In the genomic region with DNA sequence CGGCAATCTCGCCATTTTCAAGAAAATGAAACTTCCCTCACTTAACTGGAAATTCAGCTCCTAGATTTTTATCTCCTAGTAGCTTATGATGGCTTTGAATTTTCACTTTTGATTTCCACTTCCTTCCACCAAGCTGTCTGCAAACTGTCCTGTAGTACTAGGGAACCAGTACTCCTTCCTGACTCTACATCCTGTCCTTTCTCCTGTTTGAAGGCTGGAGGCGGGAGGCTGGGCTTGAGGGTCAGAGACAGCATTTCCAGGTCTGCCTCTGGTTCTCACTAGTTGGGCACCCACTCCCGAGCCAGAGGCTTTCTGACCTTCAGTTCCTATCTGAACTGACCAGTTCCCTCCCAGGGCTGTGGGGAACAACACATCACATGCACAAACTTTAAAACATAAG, we compare ENCODE assay signal across 16 mouse cellular contexts. TPM values are rescaled to one million over a fixed set of nuclear protein-coding genes. Genes with fewer than 3 reads are reported as not detected.
DNase-seq lines count a peak whose midpoint lies in the region; ATAC-seq and TF ChIP-seq lines count a peak whose summit lies in the region.
"Had no signal": no experiment of that assay in that cellular context is flagged by ENCODE, and none has a peak within 500 bp of the region (broad histone marks: within the 10 kb centered on the region; RNA-seq: fewer than 3 reads in every experiment).

No protein-coding gene starts in this region.

- 40% methylated on average over 4 of the region's 4 CpGs for WGBS in kidney, embryonic 16.5 days
- WGBS in stomach, postnatal 0 days: 73% methylated on average over 4 of the region's 4 CpGs

- no peak overlapping the region for H3K9ac ChIP-seq in kidney, embryonic 16.5 days (replicated peaks; ENCODE audit: low read length)
- no peak overlapping the region for H3K9ac ChIP-seq in stomach, postnatal 0 days (ENCODE audit: low read length)
- H3K9ac ChIP-seq: embryonic facial prominence, embryonic 15.5 days; hindbrain, embryonic 15.5 days; lung, embryonic 14.5 days had no signal

- peaks cover 64% of the 10 kb centered on the region for H3K4me1 ChIP-seq in megakaryocyte, embryonic 14.5 days
- H3K4me1 ChIP-seq in kidney, embryonic 16.5 days (ENCODE audit: insufficient read depth, low read length): peaks cover 50% of the 10 kb centered on the region
- H3K4me1 ChIP-seq in stomach, postnatal 0 days (replicated peaks; ENCODE audit: control insufficient read depth, insufficient read depth): no peaks in the 10 kb centered on the region

- peak overlapping the region; percentile 80 for H3K4me3 ChIP-seq in megakaryocyte, embryonic 14.5 days (replicated peaks)
- no peak overlapping the region for H3K4me3 ChIP-seq in kidney, embryonic 16.5 days (ENCODE audit: low read length)
- no peak overlapping the region for H3K4me3 ChIP-seq in stomach, postnatal 0 days (ENCODE audit: low read depth, low read length)
- H3K4me3 ChIP-seq: embryonic facial prominence, embryonic 15.5 days; hindbrain, embryonic 15.5 days had no signal

- no peak for TF ChIP-seq EP300 in stomach, postnatal 0 days (optimal IDR thresholded peaks at IDR 0.05)

- H3K4me2 ChIP-seq in kidney, embryonic 16.5 days (replicated peaks; ENCODE audit: low read depth, low read length): peak overlapping the region; percentile 40
- H3K4me2 ChIP-seq in stomach, postnatal 0 days (replicated peaks; ENCODE audit: low read depth): no peak overlapping the region; the same call in 1 of the 2 replicates
- H3K4me2 ChIP-seq: embryonic facial prominence, embryonic 15.5 days; hindbrain, embryonic 15.5 days had no signal

- no peak for TF ChIP-seq CTCF in stomach, postnatal 0 days (IDR thresholded peaks at IDR 0.05; ENCODE audit: low read depth)

- peak; percentile 34 for DNase-seq in adrenal gland, postnatal 14 days
- no peak for DNase-seq in adrenal gland, adult 18-20 months (ENCODE audit: low spot score in 2 of 2)
- DNase-seq in cerebellum, postnatal 36 days: no peak
- DNase-seq in stomach, postnatal 0 days (ENCODE audit: low spot score): no peak
- no peak for DNase-seq in neural tube, embryonic 10.5 days (ENCODE audit: extremely low spot score, low spot score)
- DNase-seq: adrenal gland, postnatal 25 days; cerebellum, postnatal 14 days; thymus, postnatal 14 days had no signal

- ATAC-seq in megakaryocyte, adult 5-6 weeks (ENCODE audit: poor library complexity, severe bottlenecking): no peak
- no peak for ATAC-seq in kidney, embryonic 16.5 days (ENCODE audit: low FRiP score, low TSS enrichment)
- ATAC-seq in stomach, postnatal 0 days (ENCODE audit: low FRiP score, low TSS enrichment): no peak

- peaks cover 98% of the 10 kb centered on the region for H3K27me3 ChIP-seq in megakaryocyte, embryonic 14.5 days (replicated peaks)
- H3K27me3 ChIP-seq in kidney, embryonic 16.5 days (ENCODE audit: insufficient read depth, low read length): peaks cover 25% of the 10 kb centered on the region
- H3K27me3 ChIP-seq in stomach, postnatal 0 days (ENCODE audit: control insufficient read depth, insufficient read depth, low read length): no peaks in the 10 kb centered on the region

- H3K9me3 ChIP-seq in megakaryocyte, embryonic 14.5 days: no peaks in the 10 kb centered on the region
- no peaks in the 10 kb centered on the region for H3K9me3 ChIP-seq in kidney, embryonic 16.5 days (ENCODE audit: low read length)
- no peaks in the 10 kb centered on the region for H3K9me3 ChIP-seq in stomach, postnatal 0 days (ENCODE audit: control insufficient read depth, low read length)
- H3K9me3 ChIP-seq: embryonic facial prominence, embryonic 15.5 days; hindbrain, embryonic 15.5 days had no signal

- H3K36me3 ChIP-seq in megakaryocyte, embryonic 14.5 days (replicated peaks; ENCODE audit: low read length): no peaks in the 10 kb centered on the region
- H3K36me3 ChIP-seq in kidney, embryonic 16.5 days (ENCODE audit: insufficient read depth, low read length): no peaks in the 10 kb centered on the region
- no peaks in the 10 kb centered on the region for H3K36me3 ChIP-seq in stomach, postnatal 0 days (ENCODE audit: control insufficient read depth, insufficient read depth, low read length)
- H3K36me3 ChIP-seq: embryonic facial prominence, embryonic 15.5 days; hindbrain, embryonic 15.5 days had no signal

- peak overlapping the region; percentile 59 for H3K27ac ChIP-seq in kidney, embryonic 16.5 days (ENCODE audit: low read length)
- no peak overlapping the region for H3K27ac ChIP-seq in stomach, postnatal 0 days (replicated peaks)
- H3K27ac ChIP-seq: embryonic facial prominence, embryonic 15.5 days; hindbrain, embryonic 15.5 days had no signal

RNA-seq across cellular contexts. Expression of a gene that starts 15.8 kb away (rescaled TPM):
- total RNA-seq in adrenal gland, postnatal 14 days (2021): not detected in 2 replicates
- total RNA-seq in adrenal gland, adult 18-20 months (2021): not detected
- not detected in 2 replicates for polyA plus RNA-seq in megakaryocyte, embryonic 14.5 days (2012; ENCODE audit: insufficient read depth, low replicate concordance)
- 0.14 and 0.49 TPM in 2 replicates for total RNA-seq in megakaryocyte, adult 5-6 weeks (2015)
- total RNA-seq in megakaryocyte, adult 5-6 weeks (2017): 0.24 TPM in 1 of 2 replicates, not detected in the other
- not detected in 2 replicates for polyA plus RNA-seq in kidney, embryonic 16.5 days (2015; fragmentation: Nextera tagmentation; extraction: Ambion mirVana)
- polyA plus RNA-seq in stomach, postnatal 0 days (2015; fragmentation: Nextera tagmentation; extraction: Ambion mirVana): 0.04 TPM in 1 of 2 replicates, not detected in the other
- total RNA-seq: adrenal gland, postnatal 25 days; left cerebral cortex, adult 18-20 months had no signal
- polyA plus RNA-seq: embryonic facial prominence, embryonic 15.5 days; frontal cortex, adult 2 months; hindbrain, embryonic 15.5 days; lung, embryonic 14.5 days had no signal

RNA-seq across cellular contexts. Expression of a gene that starts 37.4 kb away (rescaled TPM):
- 2.4 and 4.8 TPM in 2 replicates for total RNA-seq in adrenal gland, postnatal 14 days (2021)
- total RNA-seq in adrenal gland, adult 18-20 months (2021): 10 to 100 TPM in 1 of 2 experiments, 1 to 10 TPM in 1; 6.0 to 30.7 TPM
- polyA plus RNA-seq in megakaryocyte, embryonic 14.5 days (2012; ENCODE audit: insufficient read depth, low replicate concordance): 3.4 and 9.5 TPM in 2 replicates
- 15.5 and 38.2 TPM in 2 replicates for total RNA-seq in megakaryocyte, adult 5-6 weeks (2015)
- 19.3 and 57.2 TPM in 2 replicates for total RNA-seq in megakaryocyte, adult 5-6 weeks (2017)
- polyA plus RNA-seq in kidney, embryonic 16.5 days (2015; fragmentation: Nextera tagmentation; extraction: Ambion mirVana): 4.1 and 4.4 TPM in 2 replicates
- polyA plus RNA-seq in stomach, postnatal 0 days (2015; fragmentation: Nextera tagmentation; extraction: Ambion mirVana): 6.5 and 11.1 TPM in 2 replicates
